Mouse (Mus musculus) liver, embryonic 11.5 days (tissue): ENCODE results near the gene Msi1. TPM values are rescaled to one million over a fixed set of nuclear protein-coding genes. Genes with fewer than 3 reads are reported as not detected.

Source experiments
- ATAC-seq: fragments of 200-750 bp; cut with Nextera tagmentation; replicated peaks from 2 replicates; pipeline ENCODE4 v1.8.0; 2017; ENCODE audit warnings: moderate number of reproducible peaks, mild to moderate bottlenecking, moderate TSS enrichment, moderate library complexity; ENCODE audit not compliant: low FRiP score
- DNase-seq: peaks from one replicate; pipeline ENCODE4 v3.0.0-alpha.2; 2017; ENCODE audit warnings: low spot score
- H3K27ac ChIP-seq: fragments of 300-500 bp; sonication (generic); 2 replicates; pipeline ENCODE4 v1.5.1; 2014; ENCODE audit warnings: mild to moderate bottlenecking, low read depth, low read length, control low read depth
- H3K27me3 ChIP-seq: fragments of 300-500 bp; sonication (generic); replicated peaks from 2 replicates; pipeline ENCODE4 v1.6.1; 2014; ENCODE audit warnings: low read length, mixed read lengths; ENCODE audit not compliant: control insufficient read depth, insufficient read depth
- H3K36me3 ChIP-seq: fragments of 300-500 bp; sonication (generic); 2 replicates; pipeline ENCODE4 v1.6.1; 2014; ENCODE audit warnings: mild to moderate bottlenecking, low read length, moderate library complexity, mixed read lengths; ENCODE audit not compliant: control insufficient read depth, insufficient read depth
- H3K4me1 ChIP-seq: fragments of 300-500 bp; sonication (generic); replicated peaks from 2 replicates; pipeline ENCODE4 v1.6.1; 2014; ENCODE audit warnings: low read length, mixed read lengths; ENCODE audit not compliant: control insufficient read depth, insufficient read depth
- H3K4me2 ChIP-seq: fragments of 300-500 bp; sonication (generic); 2 replicates; pipeline ENCODE4 v1.6.1; 2014; ENCODE audit warnings: mild to moderate bottlenecking, control low read depth, moderate library complexity
- H3K4me3 ChIP-seq: fragments of 300-500 bp; sonication (generic); 2 replicates; pipeline ENCODE4 v1.5.1; 2014; ENCODE audit warnings: low read depth, low read length, control low read depth
- H3K9ac ChIP-seq: fragments of 300-500 bp; sonication (generic); 2 replicates; pipeline ENCODE4 v1.6.1; 2014; ENCODE audit warnings: low read depth, low read length, control low read depth
- H3K9me3 ChIP-seq: fragments of 300-500 bp; sonication (generic); 2 replicates; pipeline ENCODE4 v1.6.1; 2016; ENCODE audit warnings: low read length, inconsistent platforms, mixed read lengths; ENCODE audit not compliant: control insufficient read depth
- WGBS: fragments of 180-500 bp; shearing (Covaris S2); extraction: QIAGEN DNeasy Blood & Tissue Kit; methylation state at CpG from one replicate; pipeline ENCODE4 v1.1.7; 2014; 5-methylcytosine and 5-hydroxymethylcytosine counted together
- polyA plus RNA-seq: library from polyadenylated mRNA; unstranded; fragments of >200 nt; fragmentation: Nextera tagmentation; extraction: Ambion mirVana; gene quantifications from 2 replicates; pipeline ENCODE4 v1.2.1, GENCODE M21; 2014

Gene Msi1
- polyA plus RNA-seq, 1 experiment from 2014 or later = 9.7 TPM

DNA sequence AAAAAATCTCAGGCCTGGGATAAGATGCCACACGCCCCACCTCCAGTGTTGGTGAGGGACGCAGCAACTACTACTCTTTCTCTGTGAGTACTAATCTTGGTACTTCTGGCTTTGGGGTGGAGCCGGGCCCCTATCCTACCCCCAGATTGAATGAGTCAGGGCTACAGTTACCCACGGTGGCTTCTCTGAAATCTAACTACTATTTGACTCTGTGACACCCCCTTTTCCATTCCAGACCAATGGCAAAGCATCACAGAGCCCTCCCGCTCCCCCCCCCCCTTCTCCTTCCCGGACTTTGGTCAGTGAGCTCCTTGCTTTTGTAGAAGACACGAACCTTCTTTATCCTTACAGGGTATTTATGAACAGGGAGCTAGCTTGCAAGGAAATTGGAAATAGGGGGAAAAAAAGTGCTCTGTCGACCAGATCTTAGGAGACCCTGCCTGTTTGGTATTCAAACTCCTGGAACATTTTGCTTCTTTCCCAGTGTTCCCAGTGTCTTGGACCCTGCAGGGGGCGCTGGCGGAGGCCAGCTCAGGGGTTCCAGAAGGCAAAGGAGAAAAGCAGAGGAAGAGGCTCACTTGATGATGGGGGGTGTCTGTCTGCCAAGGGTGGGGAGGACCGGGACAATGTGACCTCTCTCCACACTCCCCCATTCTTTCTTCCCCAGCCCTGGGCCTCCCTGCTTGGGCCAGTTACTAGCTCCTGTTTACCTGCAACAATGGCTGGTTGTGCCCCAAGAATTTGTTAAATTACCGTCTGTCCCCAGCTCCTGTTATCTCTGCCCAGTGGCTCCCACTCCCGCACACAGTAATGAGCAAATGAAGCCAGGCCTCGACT lies 1.9 kb downstream of the Msi1 start:
- Histone ChIP-seq H3K27ac (no peak overlapping the region), H3K4me1 (peaks cover 15% of the 10 kb centered on the region), H3K27me3 (peaks cover 89% of the 10 kb centered on the region), H3K4me3 (peak overlapping the region; percentile 67), H3K9me3 (no peaks in the 10 kb centered on the region), H3K9ac (no peak overlapping the region), H3K36me3 (no peaks in the 10 kb centered on the region), H3K4me2 (peak overlapping the region; percentile 65)
- WGBS = 9% methylated on average over 14 of the region's 14 CpGs
- DNase-seq = no peak
- ATAC-seq = no peak

DNA sequence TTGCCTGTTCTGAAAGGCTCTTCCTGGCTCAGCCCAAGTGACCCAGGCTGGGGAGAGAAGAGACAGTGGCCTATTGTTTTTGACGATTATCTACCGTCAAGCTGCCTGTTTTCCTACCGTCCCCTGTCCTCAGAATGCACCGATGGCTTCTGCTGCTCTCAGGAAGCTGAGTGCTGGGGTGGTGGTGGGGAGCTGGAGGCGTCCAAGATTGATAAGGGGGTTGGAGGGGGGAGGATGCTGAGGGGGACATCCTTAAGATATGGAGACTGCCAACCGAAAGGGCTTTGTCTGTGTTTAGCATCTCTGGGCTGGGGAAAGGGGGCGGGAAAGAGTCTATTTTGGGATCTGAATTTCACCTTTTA lies 2.5 kb downstream of the Msi1 start:
- DNase-seq (no peak), ATAC-seq (no peak)
- 18% methylated on average over 7 of the region's 7 CpGs for WGBS
- peaks cover 90% of the 10 kb centered on the region for H3K27me3 ChIP-seq
- H3K9me3 ChIP-seq = no peaks in the 10 kb centered on the region
- H3K27ac ChIP-seq = no peak overlapping the region
- peak overlapping the region; percentile 65 for H3K4me2 ChIP-seq
- no peak overlapping the region for H3K4me3 ChIP-seq
- H3K9ac ChIP-seq = no peak overlapping the region
- H3K36me3 ChIP-seq = no peaks in the 10 kb centered on the region
- H3K4me1 ChIP-seq = peaks cover 21% of the 10 kb centered on the region

DNA sequence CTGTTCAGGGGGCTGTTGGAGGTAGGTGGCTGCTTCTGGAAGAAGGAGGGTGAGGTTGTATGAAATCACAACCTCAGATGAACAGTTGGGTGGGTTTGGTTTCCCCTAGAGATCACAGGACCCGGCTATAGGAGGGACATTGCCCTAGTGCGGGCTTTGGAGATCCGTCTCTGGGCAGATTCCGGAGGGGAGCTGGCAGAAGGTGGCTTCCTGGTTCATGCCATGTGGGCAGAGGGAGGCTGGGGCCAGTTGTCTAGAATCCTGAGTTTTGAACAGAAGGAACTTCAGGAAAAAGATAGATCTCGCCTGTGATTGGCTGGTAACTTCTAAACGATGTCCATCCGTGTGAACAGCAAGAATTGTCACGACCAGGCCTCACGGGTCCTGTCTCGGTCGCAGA lies 3.0 kb downstream of the Msi1 start:
- Histone ChIP-seq H3K4me1 (peaks cover 21% of the 10 kb centered on the region), H3K4me3 (no peak overlapping the region), H3K27ac (no peak overlapping the region), H3K9me3 (no peaks in the 10 kb centered on the region), H3K27me3 (peaks cover 90% of the 10 kb centered on the region), H3K4me2 (no peak overlapping the region), H3K36me3 (no peaks in the 10 kb centered on the region), H3K9ac (no peak overlapping the region)
- ATAC-seq (no peak), DNase-seq (no peak)
- 73% methylated on average over 11 of the region's 11 CpGs for WGBS

DNA sequence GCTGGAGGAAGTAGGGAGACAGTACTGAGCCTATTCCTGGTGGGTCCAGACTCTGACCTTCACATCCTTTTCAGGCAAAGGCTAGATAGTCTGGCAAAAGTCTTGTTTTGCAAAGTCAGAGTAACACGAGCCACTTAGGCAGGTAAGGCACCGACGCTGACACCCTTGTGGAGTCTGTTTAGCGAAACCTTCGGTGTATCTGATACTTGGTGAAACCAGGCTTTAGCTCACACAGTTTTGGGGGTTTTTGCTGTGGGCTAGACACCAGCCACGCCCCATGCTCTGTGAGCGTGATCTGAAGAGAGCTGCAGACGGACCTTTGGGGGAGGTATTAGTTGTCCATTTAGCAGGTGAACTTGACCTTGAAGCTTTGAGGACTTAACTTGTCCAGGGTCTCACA lies 3.8 kb downstream of the Msi1 start:
- DNase-seq = no peak
- Histone ChIP-seq H3K27me3 (peaks cover 89% of the 10 kb centered on the region), H3K9ac (no peak overlapping the region), H3K4me1 (peaks cover 21% of the 10 kb centered on the region), H3K9me3 (no peaks in the 10 kb centered on the region), H3K4me2 (no peak overlapping the region), H3K27ac (no peak overlapping the region), H3K36me3 (no peaks in the 10 kb centered on the region), H3K4me3 (no peak overlapping the region)
- 72% methylated on average over 8 of the region's 8 CpGs for WGBS
- no peak for ATAC-seq

DNA sequence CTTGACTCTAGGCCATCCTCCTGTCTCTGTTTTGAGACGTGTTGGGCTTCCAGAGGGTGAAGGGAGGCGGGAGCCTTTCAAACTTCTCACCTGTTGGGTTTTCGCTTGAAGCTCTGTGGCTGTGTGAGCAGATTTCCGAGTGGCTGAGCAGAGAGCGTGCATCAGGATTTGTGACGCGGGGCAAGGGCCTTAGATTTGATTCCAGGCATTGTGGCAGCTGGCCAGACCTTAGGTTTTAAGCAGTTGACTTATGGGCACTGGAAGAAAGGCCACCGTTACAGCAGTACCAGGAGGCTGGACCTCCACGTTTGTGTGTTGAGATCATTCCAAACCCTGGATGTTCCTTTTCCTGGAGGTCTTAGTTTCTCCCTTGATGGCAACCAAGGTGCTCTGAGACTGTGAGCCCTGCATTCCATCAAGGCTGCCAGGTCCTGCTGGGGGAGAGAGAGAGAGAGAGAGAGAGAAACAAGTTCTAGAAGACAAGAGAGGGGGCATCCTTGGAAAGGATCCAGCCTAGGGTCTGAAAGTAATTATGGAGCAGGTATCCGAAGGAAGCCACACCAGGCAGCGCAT lies 5.0 kb downstream of the Msi1 start:
- H3K4me1 ChIP-seq = peaks cover 21% of the 10 kb centered on the region

DNA sequence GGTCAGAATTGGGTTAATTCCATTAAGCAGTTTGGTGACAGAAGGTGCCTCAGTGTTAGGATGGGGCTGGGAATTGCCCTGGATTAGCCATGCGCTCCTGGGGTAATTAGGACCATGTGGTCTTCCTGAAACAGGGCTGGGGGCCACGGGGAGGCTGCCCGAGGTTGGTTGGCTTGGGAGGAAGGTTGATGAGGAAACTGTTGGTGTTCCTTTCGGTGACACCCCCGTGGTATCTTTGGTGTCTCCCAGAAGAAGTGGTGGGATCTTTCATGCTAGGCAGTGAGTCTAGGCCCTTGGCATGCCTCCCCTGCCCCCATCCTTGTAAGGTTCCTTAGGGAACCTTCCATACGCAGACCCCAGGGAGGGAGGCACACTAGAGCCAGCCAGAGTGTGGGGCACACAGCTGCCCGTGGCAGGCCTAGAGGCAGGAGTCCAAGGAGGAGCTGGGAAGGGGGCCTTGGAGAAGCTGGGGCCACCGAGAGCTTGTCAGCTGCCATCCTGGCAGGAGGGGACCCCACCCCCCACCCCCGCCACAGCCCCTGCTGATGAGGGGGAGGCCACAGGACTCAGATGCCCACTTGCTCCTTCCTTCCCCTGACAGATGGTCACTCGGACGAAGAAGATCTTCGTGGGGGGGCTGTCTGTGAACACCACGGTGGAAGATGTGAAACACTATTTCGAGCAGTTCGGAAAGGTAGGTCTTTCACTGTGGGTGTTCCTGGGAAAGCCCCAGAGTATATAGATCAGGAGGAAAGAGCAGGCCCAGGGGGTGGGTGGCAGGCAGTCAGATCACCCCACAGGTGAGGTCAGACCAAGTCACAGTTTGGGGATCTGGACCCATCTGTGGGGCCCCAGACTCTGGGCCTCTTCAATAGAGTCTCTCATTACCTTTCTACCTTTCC lies 5.7 kb downstream of the Msi1 start:
- no peak overlapping the region for H3K27ac ChIP-seq
- ATAC-seq (no peak), DNase-seq (no peak)
- H3K9ac ChIP-seq = no peak overlapping the region
- no peak overlapping the region for H3K4me2 ChIP-seq
- 58% methylated on average over 15 of the region's 15 CpGs for WGBS
- no peak overlapping the region for H3K4me3 ChIP-seq
- H3K9me3 ChIP-seq = no peaks in the 10 kb centered on the region
- peaks cover 21% of the 10 kb centered on the region for H3K4me1 ChIP-seq
- H3K36me3 ChIP-seq = no peaks in the 10 kb centered on the region; the same call in 1 of the 2 replicates
- H3K27me3 ChIP-seq = peaks cover 75% of the 10 kb centered on the region

More for the DNA sequence above, 5.0 kb downstream of the Msi1 start:
- no peak overlapping the region for H3K27ac ChIP-seq
- DNase-seq (no peak), ATAC-seq (no peak)
- no peak overlapping the region for H3K4me3 ChIP-seq
- H3K9ac ChIP-seq = no peak overlapping the region
- 63% methylated on average over 11 of the region's 11 CpGs for WGBS
- H3K36me3 ChIP-seq = no peaks in the 10 kb centered on the region
- no peaks in the 10 kb centered on the region for H3K9me3 ChIP-seq
- H3K4me2 ChIP-seq = no peak overlapping the region
- H3K27me3 ChIP-seq = peaks cover 82% of the 10 kb centered on the region

DNA sequence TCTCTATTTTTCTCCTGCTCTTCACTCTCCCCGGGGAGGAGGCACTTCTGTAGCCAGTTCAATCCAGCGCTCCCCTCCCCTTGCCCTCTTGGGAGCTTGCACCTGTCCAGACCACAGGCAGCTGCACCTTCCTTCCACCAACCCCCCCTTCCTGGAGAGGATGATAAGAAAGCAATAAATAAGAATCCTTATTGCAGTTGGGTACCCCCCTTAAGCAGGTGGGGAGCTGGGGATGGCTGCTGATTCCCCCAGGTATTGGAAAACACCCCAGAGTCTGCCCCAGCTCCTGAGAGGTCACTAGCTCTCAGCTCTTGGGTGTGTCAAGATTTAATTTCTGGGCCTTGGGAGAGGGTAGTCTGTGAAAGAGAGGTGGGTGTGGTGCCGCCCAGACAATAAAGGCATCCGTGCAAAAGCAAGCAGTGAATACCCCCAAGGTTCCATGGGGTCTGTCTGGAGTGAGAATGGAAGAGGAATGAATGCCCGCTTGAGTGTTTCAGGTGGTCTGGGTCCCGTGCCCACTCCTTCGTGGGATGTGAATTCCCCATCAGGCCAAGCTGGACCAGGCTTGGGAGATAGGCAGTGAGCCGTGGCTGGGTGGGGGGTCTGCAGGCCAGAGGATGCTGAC lies 6.5 kb downstream of the Msi1 start:
- no peak overlapping the region for H3K4me3 ChIP-seq
- ATAC-seq = no peak
- no peaks in the 10 kb centered on the region; the same call in 1 of the 2 replicates for H3K36me3 ChIP-seq
- no peaks in the 10 kb centered on the region for H3K9me3 ChIP-seq
- DNase-seq = peak; percentile 45
- H3K9ac ChIP-seq = peak overlapping the region; percentile 42; the same call in 1 of the 2 replicates
- peak overlapping the region; percentile 32; the same call in 1 of the 2 replicates for H3K27ac ChIP-seq
- 41% methylated on average over 8 of the region's 8 CpGs for WGBS
- H3K4me2 ChIP-seq = peak overlapping the region; percentile 56
- peaks cover 21% of the 10 kb centered on the region for H3K4me1 ChIP-seq
- peaks cover 67% of the 10 kb centered on the region for H3K27me3 ChIP-seq
